Mouse (Mus musculus) stomach, embryonic 15.5 days (tissue): ENCODE measurements at regions not wholly inside any gene's neighbourhood (a gene's known extent, or its start where the extent isn't known, plus 50 kb on each side); places are given as distances from the start of the nearest gene placed in this dataset.

Source experiments
- ATAC-seq: fragments of 200-750 bp; cut with Nextera tagmentation; 2 replicates; pipeline ENCODE4 v1.8.0; 2017; ENCODE audit warnings: low read depth, moderate number of reproducible peaks, moderate TSS enrichment; ENCODE audit not compliant: insufficient read depth, low FRiP score
- H3K27ac ChIP-seq: fragments of 300-500 bp; sonication (generic); 2 replicates; pipeline ENCODE4 v1.5.1; 2015; ENCODE audit warnings: mild to moderate bottlenecking, inconsistent platforms
- H3K27me3 ChIP-seq: fragments of 300-500 bp; sonication (generic); replicated peaks from 2 replicates; pipeline ENCODE4 v1.6.1; 2015; ENCODE audit warnings: inconsistent platforms
- H3K36me3 ChIP-seq: fragments of 300-500 bp; sonication (generic); 2 replicates; pipeline ENCODE4 v1.6.1; 2015; ENCODE audit warnings: inconsistent platforms
- H3K4me1 ChIP-seq: fragments of 300-500 bp; sonication (generic); 2 replicates; pipeline ENCODE4 v1.6.1; 2015; ENCODE audit warnings: inconsistent platforms
- H3K4me2 ChIP-seq: fragments of 300-500 bp; sonication (generic); 2 replicates; pipeline ENCODE4 v1.6.1; 2015; ENCODE audit warnings: mild to moderate bottlenecking, inconsistent platforms
- H3K4me3 ChIP-seq: fragments of 300-500 bp; sonication (generic); replicated peaks from 2 replicates; pipeline ENCODE4 v1.5.1; 2015; ENCODE audit warnings: inconsistent platforms
- H3K9ac ChIP-seq: fragments of 300-500 bp; sonication (generic); 2 replicates; pipeline ENCODE4 v1.6.1; 2015; ENCODE audit warnings: inconsistent platforms
- H3K9me3 ChIP-seq: fragments of 300-500 bp; sonication (generic); 2 replicates; pipeline ENCODE4 v1.6.1; 2016; ENCODE audit warnings: inconsistent platforms
- WGBS: fragments of 180-500 bp; shearing (Covaris S2); methylation state at CpG from one replicate; pipeline ENCODE4 v1.1.7; 2015; 5-methylcytosine and 5-hydroxymethylcytosine counted together

DNA sequence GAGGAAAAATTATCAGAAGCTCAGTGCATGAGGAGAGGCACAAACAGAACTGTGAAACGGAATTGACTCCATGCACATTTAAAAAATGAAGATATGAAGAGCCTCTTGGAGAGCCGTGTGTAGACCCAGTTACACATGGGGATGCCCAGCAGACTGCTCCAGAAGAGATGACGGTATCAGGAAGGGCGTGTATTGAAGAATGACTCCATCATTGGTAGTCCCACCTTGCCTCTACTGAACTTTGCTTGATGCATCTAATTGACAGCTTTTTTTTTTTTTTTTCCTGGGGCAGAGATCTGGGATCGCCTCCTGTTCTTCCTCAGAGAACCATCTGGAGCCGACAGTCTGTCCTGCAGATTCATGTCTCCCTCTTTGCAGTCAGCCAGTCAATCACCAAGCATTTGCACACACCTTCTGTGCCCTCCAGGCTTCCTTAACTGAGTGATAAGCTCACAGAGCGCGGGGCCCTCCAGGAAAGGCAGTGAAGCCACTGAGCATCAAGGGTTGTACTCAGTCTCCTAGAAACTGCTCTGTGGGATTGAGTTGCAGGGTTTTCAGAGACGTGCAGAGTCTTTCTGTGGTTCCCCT lies 57.6 kb upstream of the D1Pas1 start:
- 87% methylated on average over 9 of the region's 9 CpGs for whole genome bisulfite sequencing
- Histone ChIP-seq H3K9me3 (no peaks in the 10 kb centered on the region), H3K27me3 (no peaks in the 10 kb centered on the region), H3K4me3 (no peak overlapping the region), H3K4me2 (no peak overlapping the region), H3K36me3 (no peaks in the 10 kb centered on the region), H3K4me1 (no peaks in the 10 kb centered on the region), H3K27ac (no peak overlapping the region), H3K9ac (no peak overlapping the region)
- ATAC-seq: no peak

DNA sequence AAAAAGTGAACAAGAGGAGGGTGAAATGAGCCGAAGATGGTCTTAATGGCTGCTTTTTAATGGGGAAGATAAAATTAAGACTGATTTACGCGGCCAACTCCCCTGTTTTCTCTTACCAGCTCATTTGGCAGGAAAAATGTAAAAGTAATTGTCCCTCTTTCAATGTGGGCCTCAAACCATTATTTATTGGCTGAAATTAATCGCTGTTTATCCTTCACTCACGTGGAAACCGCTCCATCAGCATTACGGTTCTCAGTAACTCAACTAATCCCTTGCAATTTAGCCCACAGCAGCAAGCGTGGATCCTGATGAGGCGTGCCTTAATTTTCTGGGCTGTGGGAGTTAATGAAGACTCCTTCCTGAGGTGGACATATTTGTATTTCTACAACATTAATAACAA lies 58.1 kb upstream of the D1Pas1 start:
- Histone ChIP-seq H3K27me3 (no peaks in the 10 kb centered on the region), H3K36me3 (no peaks in the 10 kb centered on the region), H3K27ac (no peak overlapping the region), H3K4me1 (no peaks in the 10 kb centered on the region), H3K9ac (no peak overlapping the region), H3K9me3 (no peaks in the 10 kb centered on the region), H3K4me2 (no peak overlapping the region), H3K4me3 (no peak overlapping the region)
- ATAC-seq: no peak
- 85% methylated on average over 9 of the region's 9 CpGs for WGBS

DNA sequence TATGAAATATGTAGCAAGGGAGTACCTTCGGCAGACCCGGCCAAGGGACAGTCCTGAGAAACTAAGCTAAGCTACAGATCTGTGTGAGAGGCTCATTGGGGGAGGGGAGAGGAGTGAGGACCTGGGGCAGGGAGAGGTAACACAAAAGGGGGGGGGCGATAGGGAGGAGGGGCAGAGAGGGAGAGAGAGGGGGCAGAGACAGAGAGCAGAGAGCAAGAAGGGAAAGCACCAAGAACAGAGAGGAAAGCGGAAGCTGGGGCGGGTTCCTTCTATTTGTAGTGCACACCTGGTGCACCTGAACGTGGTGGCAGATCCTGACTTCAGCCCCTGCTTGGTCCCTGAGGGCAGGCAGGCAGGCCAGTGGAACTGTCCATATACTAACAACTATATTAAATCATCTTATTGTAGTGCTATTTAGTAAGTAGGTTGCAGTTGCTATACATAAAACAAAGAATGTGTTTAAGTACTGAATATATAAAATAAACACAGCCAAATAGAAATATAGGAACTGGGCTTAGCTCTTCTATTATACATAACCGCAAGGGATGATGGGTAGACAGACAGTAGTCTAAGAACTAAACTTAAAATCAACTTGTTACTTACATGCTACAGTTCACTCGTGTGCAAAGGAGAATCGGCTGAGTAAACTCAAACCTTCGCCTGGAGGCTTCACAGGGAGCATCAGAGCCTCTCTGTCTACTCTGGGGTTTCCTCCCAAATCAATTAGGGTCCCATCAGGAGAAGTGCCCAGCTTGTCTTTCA lies 59.6 kb upstream of the D1Pas1 start:
- Histone ChIP-seq H3K4me2 (no peak overlapping the region), H3K36me3 (no peaks in the 10 kb centered on the region), H3K27me3 (no peaks in the 10 kb centered on the region), H3K4me3 (no peak overlapping the region), H3K27ac (no peak overlapping the region), H3K4me1 (no peaks in the 10 kb centered on the region), H3K9me3 (no peaks in the 10 kb centered on the region), H3K9ac (no peak overlapping the region)
- no peak for ATAC-seq
- WGBS: 81% methylated on average over 9 of the region's 10 CpGs

DNA sequence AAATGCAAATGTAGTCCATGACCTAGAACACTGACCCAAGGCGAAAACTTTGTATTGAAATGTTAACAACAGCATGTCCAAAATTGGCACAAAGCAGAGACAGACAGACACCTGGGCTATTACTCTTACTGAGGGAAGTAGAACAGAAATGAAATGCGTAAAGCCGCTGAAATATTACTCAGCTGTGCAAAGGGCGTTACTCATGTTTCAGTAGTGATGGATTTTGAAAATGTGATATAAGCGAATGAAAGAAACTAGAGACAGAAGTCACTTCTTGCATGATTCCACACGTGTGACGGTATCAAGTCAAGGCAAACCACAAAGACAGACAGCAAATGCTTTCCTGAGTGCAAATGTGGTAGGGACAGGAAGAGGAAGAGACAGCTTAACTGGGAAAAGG lies 61.3 kb upstream of the D1Pas1 start:
- no peak overlapping the region for H3K27ac ChIP-seq
- H3K4me1 ChIP-seq: no peaks in the 10 kb centered on the region
- 89% methylated on average over 7 of the region's 7 CpGs for WGBS
- no peak overlapping the region for H3K9ac ChIP-seq
- H3K9me3 ChIP-seq: no peaks in the 10 kb centered on the region
- H3K4me3 ChIP-seq: no peak overlapping the region
- ATAC-seq: no peak
- H3K36me3 ChIP-seq: no peaks in the 10 kb centered on the region
- no peaks in the 10 kb centered on the region for H3K27me3 ChIP-seq
- H3K4me2 ChIP-seq: no peak overlapping the region

DNA sequence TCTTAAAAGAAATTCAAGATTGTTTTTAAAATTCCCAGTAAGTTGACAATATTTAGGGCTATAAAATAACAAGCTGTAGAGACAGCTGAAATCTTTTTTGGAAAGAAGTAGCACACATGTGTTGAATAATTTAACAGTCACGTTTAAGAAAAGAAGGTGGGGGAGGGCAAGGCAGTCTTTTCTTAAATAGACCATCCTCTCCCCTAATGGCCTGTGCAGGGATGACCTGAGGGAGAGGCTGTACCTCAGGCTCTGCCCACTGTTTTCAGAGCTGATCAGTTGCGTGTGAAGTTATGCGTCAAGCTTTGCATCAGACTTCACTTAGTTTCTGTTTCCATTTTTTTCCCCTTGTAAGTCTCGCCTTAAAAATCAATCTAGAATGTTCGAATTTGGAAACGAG lies 65.7 kb upstream of the D1Pas1 start:
- no peaks in the 10 kb centered on the region for H3K36me3 ChIP-seq
- no peak overlapping the region for H3K27ac ChIP-seq
- no peak for ATAC-seq
- no peaks in the 10 kb centered on the region for H3K27me3 ChIP-seq
- H3K4me2 ChIP-seq: no peak overlapping the region
- no peaks in the 10 kb centered on the region for H3K4me1 ChIP-seq
- no peak overlapping the region for H3K4me3 ChIP-seq
- no peak overlapping the region for H3K9ac ChIP-seq
- 79% methylated on average over 6 of the region's 6 CpGs for WGBS
- H3K9me3 ChIP-seq: no peaks in the 10 kb centered on the region

DNA sequence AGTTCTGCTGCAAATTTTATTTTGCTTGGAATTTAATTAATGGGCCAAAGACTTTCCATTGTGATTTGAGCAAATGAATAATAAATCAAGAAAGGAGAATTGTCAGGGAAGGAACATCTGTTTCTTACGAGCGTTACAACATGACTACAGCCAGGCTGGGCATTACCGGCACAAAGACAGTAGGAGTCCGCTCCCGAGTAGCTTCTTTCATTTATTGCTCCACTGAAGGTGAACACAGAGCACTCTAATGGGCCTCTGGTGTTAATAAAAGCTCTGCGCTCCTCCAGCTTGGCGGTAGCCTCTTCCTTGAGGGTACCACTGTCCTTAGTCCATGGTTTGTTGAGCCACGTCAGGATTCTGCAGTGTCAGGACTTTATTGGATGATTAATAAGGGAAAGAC lies 69.0 kb upstream of the D1Pas1 start:
- H3K9ac ChIP-seq: no peak overlapping the region
- no peaks in the 10 kb centered on the region for H3K4me1 ChIP-seq
- WGBS: 71% methylated on average over 8 of the region's 8 CpGs
- no peak for ATAC-seq
- no peaks in the 10 kb centered on the region for H3K9me3 ChIP-seq
- no peaks in the 10 kb centered on the region for H3K27me3 ChIP-seq
- no peaks in the 10 kb centered on the region for H3K36me3 ChIP-seq
- H3K4me3 ChIP-seq: no peak overlapping the region
- H3K27ac ChIP-seq: no peak overlapping the region
- no peak overlapping the region for H3K4me2 ChIP-seq

DNA sequence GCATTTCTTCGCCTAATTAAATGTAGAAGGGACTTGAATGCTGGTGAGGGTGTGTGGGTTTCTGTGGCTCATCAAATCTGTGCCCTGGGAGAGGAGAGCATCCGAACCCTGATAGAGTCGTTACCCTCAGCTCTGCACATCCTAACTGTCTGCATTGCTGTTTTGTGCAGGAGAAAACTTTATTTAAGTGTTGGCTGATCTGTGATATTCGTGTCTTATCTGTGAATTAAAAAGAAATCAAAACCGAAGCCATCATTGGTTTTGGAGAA lies 77.7 kb upstream of the D1Pas1 start:
- whole genome bisulfite sequencing: 76% methylated on average over 5 of the region's 5 CpGs
- Histone ChIP-seq H3K9ac (no peak overlapping the region), H3K4me1 (no peaks in the 10 kb centered on the region), H3K27me3 (no peaks in the 10 kb centered on the region), H3K27ac (no peak overlapping the region), H3K36me3 (no peaks in the 10 kb centered on the region), H3K4me3 (no peak overlapping the region), H3K9me3 (no peaks in the 10 kb centered on the region), H3K4me2 (no peak overlapping the region)
- ATAC-seq: no peak

DNA sequence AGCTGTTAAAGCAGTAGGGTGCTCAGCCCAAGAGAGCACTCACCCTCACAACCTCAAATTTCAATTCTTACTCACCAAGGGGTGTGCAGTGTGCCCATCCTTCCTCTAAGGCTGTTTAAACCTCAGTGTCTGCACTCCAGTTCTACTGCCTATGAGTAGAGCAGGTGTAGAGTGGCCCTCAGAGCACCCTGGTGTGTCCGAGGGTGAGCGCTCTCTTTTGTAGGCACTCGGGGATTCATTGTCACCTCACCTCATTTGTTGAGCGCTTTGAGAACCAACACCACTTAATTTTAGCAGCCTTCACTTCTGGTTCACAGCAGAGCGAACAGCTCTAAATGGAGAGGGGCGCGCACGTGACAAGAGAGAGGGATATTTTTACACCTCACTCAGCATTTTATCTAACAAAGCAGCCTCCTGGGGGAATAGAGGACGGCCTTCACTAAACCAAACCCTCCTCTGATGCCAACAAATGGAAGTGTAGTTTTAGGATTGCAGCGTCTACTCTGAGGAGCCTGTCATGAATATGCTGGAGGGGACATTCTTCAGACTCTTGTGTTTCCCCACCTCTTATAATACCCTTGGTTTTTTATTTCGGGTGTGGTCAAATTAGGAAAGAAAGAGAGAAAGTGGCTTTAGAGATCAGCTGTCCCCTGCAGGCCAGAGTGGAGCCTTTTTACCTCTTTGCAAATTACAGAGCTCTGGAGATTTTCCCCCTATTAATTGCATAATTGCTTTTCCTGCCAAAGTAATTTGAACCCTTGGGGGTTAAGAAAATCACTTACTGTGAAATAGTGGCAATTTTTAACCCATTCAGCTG lies 78.2 kb upstream of the D1Pas1 start:
- H3K4me3 ChIP-seq: no peak overlapping the region
- WGBS: 72% methylated on average over 11 of the region's 11 CpGs
- H3K9me3 ChIP-seq: no peaks in the 10 kb centered on the region
- no peak overlapping the region for H3K4me2 ChIP-seq
- no peak overlapping the region for H3K9ac ChIP-seq
- no peaks in the 10 kb centered on the region for H3K36me3 ChIP-seq
- ATAC-seq: no peak
- H3K27ac ChIP-seq: no peak overlapping the region
- H3K27me3 ChIP-seq: no peaks in the 10 kb centered on the region
- H3K4me1 ChIP-seq: no peaks in the 10 kb centered on the region

DNA sequence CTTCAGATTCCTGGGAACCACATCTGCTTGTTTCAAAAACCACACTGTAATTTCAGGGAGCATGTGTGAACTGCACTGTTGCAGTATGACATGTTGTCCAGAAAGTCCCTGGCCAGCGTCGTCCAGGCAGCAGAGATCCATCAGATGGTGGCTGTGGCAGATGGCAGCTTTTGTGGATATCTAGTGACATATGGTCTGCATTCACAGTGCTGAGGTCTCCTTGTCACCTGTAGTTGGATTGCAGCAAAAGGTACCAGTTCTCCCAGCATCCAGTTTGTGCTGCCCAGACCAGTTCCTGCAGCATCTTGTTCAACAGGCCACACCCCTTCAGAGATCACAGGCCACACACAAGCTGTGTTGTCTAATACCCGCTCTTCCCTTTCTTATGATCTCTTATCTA lies 80.1 kb upstream of the D1Pas1 start:
- no peak overlapping the region for H3K27ac ChIP-seq
- H3K4me1 ChIP-seq: no peaks in the 10 kb centered on the region
- no peak overlapping the region for H3K4me2 ChIP-seq
- no peaks in the 10 kb centered on the region for H3K27me3 ChIP-seq
- H3K4me3 ChIP-seq: no peak overlapping the region
- WGBS: 71% methylated on average over 3 of the region's 3 CpGs
- H3K36me3 ChIP-seq: no peaks in the 10 kb centered on the region
- no peak overlapping the region for H3K9ac ChIP-seq
- ATAC-seq: no peak
- H3K9me3 ChIP-seq: no peaks in the 10 kb centered on the region

DNA sequence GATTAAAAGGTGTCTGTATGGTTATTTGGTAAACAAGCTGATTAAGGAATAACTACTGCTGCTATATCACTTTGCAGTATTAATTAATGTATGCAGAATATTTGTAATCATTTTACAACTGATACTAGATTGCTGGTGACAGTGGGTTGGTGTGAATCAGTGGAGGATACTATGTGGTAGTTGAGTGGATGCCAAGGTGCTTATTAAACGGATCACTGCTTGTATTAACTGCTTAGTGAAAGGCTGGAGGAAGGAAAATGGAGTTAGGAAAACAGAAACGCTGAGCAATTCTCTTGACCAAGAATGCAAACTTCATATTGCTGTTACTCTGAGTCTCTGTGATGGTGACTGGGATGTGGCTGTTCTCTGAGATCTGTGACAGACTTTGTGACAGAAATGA lies 86.8 kb upstream of the D1Pas1 start:
- H3K4me1 ChIP-seq: no peaks in the 10 kb centered on the region
- ATAC-seq: no peak
- H3K9me3 ChIP-seq: no peaks in the 10 kb centered on the region
- 68% methylated on average over 2 of the region's 2 CpGs for WGBS
- no peak overlapping the region for H3K4me2 ChIP-seq
- no peak overlapping the region for H3K27ac ChIP-seq
- no peaks in the 10 kb centered on the region for H3K36me3 ChIP-seq
- no peak overlapping the region for H3K9ac ChIP-seq
- no peak overlapping the region for H3K4me3 ChIP-seq
- no peaks in the 10 kb centered on the region for H3K27me3 ChIP-seq

DNA sequence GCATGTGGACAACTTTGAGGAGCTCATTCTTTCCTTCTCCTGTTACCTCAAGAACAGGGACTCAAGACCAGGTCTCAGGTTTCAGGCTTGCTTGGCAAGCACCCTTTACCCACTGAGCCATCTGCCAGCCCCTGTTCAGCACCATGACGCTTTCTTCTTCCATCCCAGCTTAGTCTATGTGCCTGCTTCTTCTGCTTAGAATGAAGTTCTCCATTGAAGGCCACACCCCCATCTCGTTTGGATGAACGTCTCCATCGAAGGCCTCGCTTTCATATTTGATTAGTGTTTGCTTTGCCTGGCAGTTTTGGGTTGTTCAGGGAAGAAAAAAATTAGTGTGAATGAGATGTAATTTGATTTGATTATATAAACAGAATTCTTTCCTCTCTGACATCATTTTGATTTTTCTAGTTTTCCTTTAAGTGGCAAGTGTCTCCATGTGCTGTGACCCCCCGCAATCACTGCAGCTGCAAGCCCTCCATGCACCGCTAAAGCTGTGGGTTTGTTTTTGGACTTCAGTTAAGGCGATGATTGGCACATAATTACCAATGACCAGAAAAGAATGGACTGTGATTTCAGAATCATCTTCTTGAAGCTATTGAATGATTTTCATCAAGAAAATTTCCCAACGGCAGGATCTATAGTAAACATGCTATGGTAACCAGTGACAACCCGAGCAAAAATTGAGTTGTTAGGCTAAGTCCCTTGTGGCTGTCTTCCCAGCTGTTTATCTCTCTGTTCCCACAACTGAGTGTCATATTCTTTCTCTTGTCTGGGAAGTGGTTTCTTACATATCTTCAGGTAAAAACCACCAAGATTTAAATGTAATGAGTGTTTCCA lies 106.4 kb upstream of the D1Pas1 start:
- Histone ChIP-seq H3K36me3 (no peaks in the 10 kb centered on the region), H3K9me3 (no peaks in the 10 kb centered on the region), H3K4me1 (no peaks in the 10 kb centered on the region), H3K4me2 (no peak overlapping the region), H3K9ac (no peak overlapping the region), H3K4me3 (no peak overlapping the region), H3K27me3 (no peaks in the 10 kb centered on the region), H3K27ac (no peak overlapping the region)
- 82% methylated on average over 10 of the region's 10 CpGs for WGBS
- ATAC-seq: no peak

DNA sequence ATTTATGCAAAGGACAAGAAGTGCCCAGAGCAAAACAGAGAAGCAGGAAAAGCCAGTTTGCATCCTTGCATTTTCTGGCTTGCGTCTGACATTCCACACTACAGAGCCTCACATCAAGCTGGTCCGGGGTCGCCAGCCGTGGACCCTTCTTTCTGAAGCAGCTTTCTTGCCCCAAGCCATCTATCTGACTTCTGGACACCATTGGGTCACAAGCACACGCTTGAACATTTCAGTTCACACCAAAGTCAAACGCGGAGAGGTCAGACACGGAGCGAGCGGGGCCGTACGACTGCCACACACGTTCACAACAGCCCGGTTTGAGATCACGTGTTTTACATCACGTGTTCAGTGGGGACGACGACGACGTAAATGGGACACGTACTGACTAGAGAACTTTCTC lies 108.9 kb upstream of the D1Pas1 start:
- no peak for ATAC-seq
- H3K4me2 ChIP-seq: no peak overlapping the region
- H3K36me3 ChIP-seq: no peaks in the 10 kb centered on the region
- H3K9ac ChIP-seq: no peak overlapping the region
- no peak overlapping the region for H3K27ac ChIP-seq
- WGBS: 90% methylated on average over 21 of the region's 21 CpGs
- no peaks in the 10 kb centered on the region for H3K4me1 ChIP-seq
- H3K9me3 ChIP-seq: no peaks in the 10 kb centered on the region
- H3K4me3 ChIP-seq: no peak overlapping the region
- H3K27me3 ChIP-seq: no peaks in the 10 kb centered on the region
